Mouse (Mus musculus): ENCODE data around the gene Reg4. TPM values are rescaled to one million over a fixed set of nuclear protein-coding genes. Genes with fewer than 3 reads are reported as not detected.
A peak's percentile ranks its signal among the peaks of the same experiment; 100 is the strongest.

Gene Reg4
- not detected in 2 replicates for polyA plus RNA-seq (2015; fragmentation: Nextera tagmentation; extraction: Ambion mirVana)

GRCm38 (mm10) chr3:98221856-98222255 is at the start of gene Reg4:
Gene Reg4, plus strand, starts transcription at chr3:98222156.
- no peak for ATAC-seq
- WGBS: 87% methylated on average over 8 of the region's 8 CpGs
- no peak within 1 kb of the TSS for H3K27ac ChIP-seq (ENCODE audit: low read length)

DNA sequence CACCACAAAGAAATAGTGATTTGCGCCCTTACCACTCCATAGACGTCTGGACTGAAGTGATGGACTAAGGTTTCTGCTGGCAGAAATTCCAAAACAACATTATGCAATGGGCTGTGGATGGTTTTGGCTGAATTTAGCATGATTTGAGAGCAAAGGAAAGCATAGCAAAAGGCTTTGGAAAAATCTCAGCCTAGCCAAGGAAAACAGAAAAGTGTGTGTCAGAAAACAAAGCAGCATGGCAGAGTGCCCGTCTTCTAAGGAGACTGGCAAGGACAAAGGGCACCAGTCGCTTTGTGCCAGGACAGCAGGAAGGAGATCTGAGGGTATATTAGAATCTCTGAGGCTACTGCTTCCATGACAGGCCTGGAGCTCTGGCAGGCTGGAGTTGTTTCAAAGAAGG is 43.6 kb upstream of the Reg4 start:
- peaks cover 3% of the 10 kb centered on the region; the same call in 1 of the 2 replicates for H3K9me3 ChIP-seq (ENCODE audit: control insufficient read depth, low read length)
- H3K27ac ChIP-seq (ENCODE audit: low read length): no peak overlapping the region
- H3K4me1 ChIP-seq (replicated peaks; ENCODE audit: control insufficient read depth, insufficient read depth, low read length): no peaks in the 10 kb centered on the region
- H3K4me2 ChIP-seq (ENCODE audit: low read length): no peak overlapping the region
- no peak overlapping the region for H3K4me3 ChIP-seq (replicated peaks; ENCODE audit: low read length)
- ATAC-seq: peak; percentile 52; the same call in 1 of the 2 replicates
- no peaks in the 10 kb centered on the region for H3K36me3 ChIP-seq (ENCODE audit: control insufficient read depth, insufficient read depth)
- 46% methylated on average over 4 of the region's 4 CpGs for WGBS
- H3K9ac ChIP-seq (replicated peaks; ENCODE audit: low read depth, low read length): no peak overlapping the region
- H3K27me3 ChIP-seq (replicated peaks; ENCODE audit: control insufficient read depth, insufficient read depth, low read length): no peaks in the 10 kb centered on the region

More at GRCm38 (mm10) chr3:98221856-98222255, at the start of gene Reg4:
- Histone ChIP-seq H3K4me1 (replicated peaks; ENCODE audit: control insufficient read depth, insufficient read depth, low read length) (0 out of 2 replicates have a peak, but pooled peaks cover 3% of the 10 kb centered on the region), H3K9me3 (ENCODE audit: control insufficient read depth, low read length) (no peaks in the 10 kb centered on the region), H3K36me3 (ENCODE audit: control insufficient read depth, insufficient read depth) (no peaks in the 10 kb centered on the region), H3K4me2 (ENCODE audit: low read length) (no peak within 1 kb of the TSS), H3K9ac (replicated peaks; ENCODE audit: low read depth, low read length) (no peak within 1 kb of the TSS), H3K4me3 (replicated peaks; ENCODE audit: low read length) (no peak within 1 kb of the TSS), H3K27me3 (replicated peaks; ENCODE audit: control insufficient read depth, insufficient read depth, low read length) (no peaks in the 10 kb centered on the region)

DNA sequence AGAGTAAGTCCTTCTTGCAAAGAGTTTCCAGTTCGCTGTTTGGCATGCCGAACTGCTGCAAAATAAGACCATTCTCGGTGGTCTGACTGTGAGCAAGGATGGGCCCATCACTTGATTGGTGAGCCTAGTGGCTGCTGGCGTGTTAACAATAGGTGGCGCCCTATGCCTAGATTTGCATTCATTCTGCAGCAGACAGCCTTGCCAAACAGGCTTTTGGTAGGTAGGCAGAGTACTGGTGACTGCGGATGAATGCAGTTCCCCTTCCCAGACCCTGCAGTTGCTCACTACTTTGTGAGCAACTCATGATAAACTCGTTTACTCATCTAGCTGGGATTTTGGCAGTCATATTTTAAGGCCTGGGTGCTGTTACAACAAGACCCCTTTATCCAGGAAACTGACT is 41.2 kb upstream of the Reg4 start:
- ATAC-seq: 0 out of 2 replicates have a peak, but pooled peaks have one; percentile 71

GRCm38 (mm10) chr3:98185163-98185714 is 36.7 kb upstream of the Reg4 start:
- ATAC-seq: peak; percentile 26; the same call in 1 of the 2 replicates
- Histone ChIP-seq H3K4me1 (replicated peaks; ENCODE audit: control insufficient read depth, insufficient read depth, low read length) (peaks cover 3% of the 10 kb centered on the region; the same call in 1 of the 2 replicates), H3K9me3 (ENCODE audit: control insufficient read depth, low read length) (peaks cover 5% of the 10 kb centered on the region; the same call in 1 of the 2 replicates), H3K4me2 (ENCODE audit: low read length) (no peak overlapping the region), H3K27ac (ENCODE audit: low read length) (no peak overlapping the region), H3K27me3 (replicated peaks; ENCODE audit: control insufficient read depth, insufficient read depth, low read length) (no peaks in the 10 kb centered on the region), H3K4me3 (replicated peaks; ENCODE audit: low read length) (no peak overlapping the region), H3K9ac (replicated peaks; ENCODE audit: low read depth, low read length) (no peak overlapping the region), H3K36me3 (ENCODE audit: control insufficient read depth, insufficient read depth) (no peaks in the 10 kb centered on the region)
- WGBS: 51% methylated on average over 10 of the region's 10 CpGs

More for the DNA sequence above, 41.2 kb upstream of the Reg4 start:
- peaks cover 5% of the 10 kb centered on the region; the same call in 1 of the 2 replicates for H3K9me3 ChIP-seq (ENCODE audit: control insufficient read depth, low read length)
- H3K4me2 ChIP-seq (ENCODE audit: low read length): no peak overlapping the region
- H3K36me3 ChIP-seq (ENCODE audit: control insufficient read depth, insufficient read depth): no peaks in the 10 kb centered on the region
- no peak overlapping the region for H3K9ac ChIP-seq (replicated peaks; ENCODE audit: low read depth, low read length)
- 24% methylated on average over 7 of the region's 7 CpGs for WGBS
- no peak overlapping the region for H3K27ac ChIP-seq (ENCODE audit: low read length)
- no peak overlapping the region for H3K4me3 ChIP-seq (replicated peaks; ENCODE audit: low read length)
- H3K27me3 ChIP-seq (replicated peaks; ENCODE audit: control insufficient read depth, insufficient read depth, low read length): no peaks in the 10 kb centered on the region
- H3K4me1 ChIP-seq (replicated peaks; ENCODE audit: control insufficient read depth, insufficient read depth, low read length): peaks cover 3% of the 10 kb centered on the region; the same call in 1 of the 2 replicates

DNA sequence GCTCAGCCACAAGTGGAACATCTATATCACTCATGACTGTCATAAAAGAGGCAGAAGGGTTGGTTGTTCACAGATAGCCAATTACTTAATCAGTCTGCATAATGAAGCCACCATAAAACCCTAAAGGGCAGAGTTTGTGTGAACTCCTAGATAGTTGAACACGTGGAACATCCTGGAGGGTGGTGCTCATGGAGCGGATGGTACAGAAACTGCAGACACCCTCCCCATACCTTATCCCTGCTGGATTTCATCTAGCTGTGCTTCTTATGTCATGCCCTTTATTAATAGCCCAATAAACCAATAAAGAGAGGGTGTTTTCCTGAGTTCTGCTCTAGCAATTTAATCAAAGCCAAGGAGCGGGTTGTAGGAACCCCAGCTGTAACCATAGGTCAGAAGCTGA is 34.2 kb upstream of the Reg4 start:
- H3K9ac ChIP-seq (replicated peaks; ENCODE audit: low read depth, low read length): no peak overlapping the region
- ATAC-seq: no peak
- 93% methylated on average over 3 of the region's 3 CpGs for WGBS

DNA sequence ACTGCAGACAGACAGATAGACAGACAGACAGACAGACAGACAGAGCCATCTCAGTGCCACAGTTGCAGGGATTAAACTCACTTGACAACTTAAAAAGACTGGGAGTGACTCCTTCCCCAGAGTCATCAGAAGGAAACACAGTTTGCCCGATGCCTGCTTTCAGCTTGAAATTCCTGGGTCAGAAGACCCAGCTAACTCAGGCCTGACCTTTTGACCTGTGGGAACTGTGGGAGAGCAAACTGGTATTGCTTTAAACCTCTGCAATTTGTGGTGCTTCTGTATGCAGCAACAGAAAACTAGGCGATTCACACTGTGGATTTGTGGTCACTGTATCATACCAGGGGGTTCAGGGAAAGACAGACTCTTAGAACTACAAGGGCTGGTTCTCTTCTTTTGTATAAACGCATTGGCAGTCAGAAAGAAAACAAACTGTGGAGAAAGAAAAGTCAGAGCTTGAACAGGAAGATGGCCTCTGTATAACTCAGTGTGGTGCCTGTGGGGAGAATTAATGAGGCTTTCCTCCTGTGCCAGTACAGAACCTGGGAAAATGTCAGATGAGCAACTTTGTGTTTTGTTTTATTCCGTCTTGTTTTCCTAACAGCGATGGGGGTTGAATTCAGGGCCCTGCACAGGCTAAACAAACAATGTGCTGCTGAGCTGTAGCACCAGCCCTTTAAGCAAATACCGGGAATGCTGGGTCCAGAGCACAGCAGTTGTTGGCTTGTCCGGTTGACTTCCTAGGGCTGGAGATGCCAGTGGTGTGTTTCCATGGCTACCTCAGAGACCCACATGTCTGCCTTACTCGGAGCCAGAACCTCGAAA is 24.0 kb upstream of the Reg4 start:
- H3K36me3 ChIP-seq (ENCODE audit: control insufficient read depth, insufficient read depth): no peaks in the 10 kb centered on the region
- no peak overlapping the region for H3K4me3 ChIP-seq (replicated peaks; ENCODE audit: low read length)
- H3K27ac ChIP-seq (ENCODE audit: low read length): no peak overlapping the region
- no peak overlapping the region for H3K4me2 ChIP-seq (ENCODE audit: low read length)
- H3K9me3 ChIP-seq (ENCODE audit: control insufficient read depth, low read length): no peaks in the 10 kb centered on the region
- no peaks in the 10 kb centered on the region for H3K27me3 ChIP-seq (replicated peaks; ENCODE audit: control insufficient read depth, insufficient read depth, low read length)
- whole genome bisulfite sequencing: 10% methylated on average over 9 of the region's 9 CpGs
- no peak for ATAC-seq
- no peaks in the 10 kb centered on the region; the same call in 1 of the 2 replicates for H3K4me1 ChIP-seq (replicated peaks; ENCODE audit: control insufficient read depth, insufficient read depth, low read length)
- H3K9ac ChIP-seq (replicated peaks; ENCODE audit: low read depth, low read length): no peak overlapping the region

More for the DNA sequence above, 34.2 kb upstream of the Reg4 start:
- Histone ChIP-seq H3K9me3 (ENCODE audit: control insufficient read depth, low read length) (0 out of 2 replicates have a peak, but pooled peaks cover 2% of the 10 kb centered on the region), H3K27me3 (replicated peaks; ENCODE audit: control insufficient read depth, insufficient read depth, low read length) (no peaks in the 10 kb centered on the region), H3K4me3 (replicated peaks; ENCODE audit: low read length) (no peak overlapping the region), H3K4me1 (replicated peaks; ENCODE audit: control insufficient read depth, insufficient read depth, low read length) (peaks cover 3% of the 10 kb centered on the region; the same call in 1 of the 2 replicates), H3K4me2 (ENCODE audit: low read length) (no peak overlapping the region), H3K36me3 (ENCODE audit: control insufficient read depth, insufficient read depth) (no peaks in the 10 kb centered on the region), H3K27ac (ENCODE audit: low read length) (no peak overlapping the region)

GRCm38 (mm10) chr3:98199747-98200146 is 22.2 kb upstream of the Reg4 start:
- no peaks in the 10 kb centered on the region for H3K4me1 ChIP-seq (replicated peaks; ENCODE audit: control insufficient read depth, insufficient read depth, low read length)
- no peak for ATAC-seq
- no peaks in the 10 kb centered on the region for H3K27me3 ChIP-seq (replicated peaks; ENCODE audit: control insufficient read depth, insufficient read depth, low read length)
- no peak overlapping the region for H3K27ac ChIP-seq (ENCODE audit: low read length)
- 80% methylated on average over 5 of the region's 5 CpGs for WGBS
- H3K9ac ChIP-seq (replicated peaks; ENCODE audit: low read depth, low read length): no peak overlapping the region
- H3K4me3 ChIP-seq (replicated peaks; ENCODE audit: low read length): no peak overlapping the region
- H3K36me3 ChIP-seq (ENCODE audit: control insufficient read depth, insufficient read depth): no peaks in the 10 kb centered on the region
- no peak overlapping the region for H3K4me2 ChIP-seq (ENCODE audit: low read length)
- H3K9me3 ChIP-seq (ENCODE audit: control insufficient read depth, low read length): no peaks in the 10 kb centered on the region

DNA sequence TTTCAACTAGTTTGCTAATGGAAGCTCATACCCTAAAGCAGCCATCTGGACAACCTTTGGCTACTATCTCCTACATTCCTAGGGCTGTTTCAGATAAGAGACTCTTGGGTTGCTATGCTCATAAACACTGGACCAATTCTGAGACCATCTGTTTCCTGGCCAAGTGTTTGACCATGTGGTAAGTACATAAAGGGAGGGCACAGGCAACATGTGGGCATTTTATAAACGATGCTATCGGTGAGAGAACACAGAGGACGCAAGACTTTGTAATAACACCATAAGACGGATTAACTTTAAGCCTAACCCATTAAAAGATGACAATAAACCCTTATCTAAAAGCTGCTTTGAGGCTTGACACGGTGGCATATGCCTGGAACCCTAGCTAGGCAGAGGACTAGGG is 18.7 kb upstream of the Reg4 start:
- Histone ChIP-seq H3K27me3 (replicated peaks; ENCODE audit: control insufficient read depth, insufficient read depth, low read length) (no peaks in the 10 kb centered on the region), H3K4me2 (ENCODE audit: low read length) (no peak overlapping the region), H3K9ac (replicated peaks; ENCODE audit: low read depth, low read length) (no peak overlapping the region), H3K4me1 (replicated peaks; ENCODE audit: control insufficient read depth, insufficient read depth, low read length) (no peaks in the 10 kb centered on the region), H3K27ac (ENCODE audit: low read length) (no peak overlapping the region), H3K4me3 (replicated peaks; ENCODE audit: low read length) (no peak overlapping the region), H3K36me3 (ENCODE audit: control insufficient read depth, insufficient read depth) (no peaks in the 10 kb centered on the region), H3K9me3 (ENCODE audit: control insufficient read depth, low read length) (no peaks in the 10 kb centered on the region)
- no peak for ATAC-seq
- WGBS: 78% methylated on average over 5 of the region's 5 CpGs

- Histone ChIP-seq H3K4me3 (replicated peaks; ENCODE audit: low read length) (no peak overlapping the region), H3K9me3 (ENCODE audit: control insufficient read depth, low read length) (no peaks in the 10 kb centered on the region), H3K27me3 (replicated peaks; ENCODE audit: control insufficient read depth, insufficient read depth, low read length) (no peaks in the 10 kb centered on the region), H3K27ac (ENCODE audit: low read length) (no peak overlapping the region), H3K9ac (replicated peaks; ENCODE audit: low read depth, low read length) (no peak overlapping the region), H3K4me1 (replicated peaks; ENCODE audit: control insufficient read depth, insufficient read depth, low read length) (peaks cover 11% of the 10 kb centered on the region), H3K36me3 (ENCODE audit: control insufficient read depth, insufficient read depth) (no peaks in the 10 kb centered on the region), H3K4me2 (ENCODE audit: low read length) (no peak overlapping the region)
- ATAC-seq: no peak
- WGBS: 77% methylated on average over 3 of the region's 3 CpGs
These were observed 15.0 kb upstream of the Reg4 start for GRCm38 (mm10) chr3:98206977-98207376.
